Comparison of ENCODE assay signal across 8 mouse cellular contexts in genomic region chr11:120905430-120905873, GRCm38 (mm10). TPM values are rescaled to one million over a fixed set of nuclear protein-coding genes. Genes with fewer than 3 reads are reported as not detected.
A peak's percentile ranks its signal among the peaks of the same experiment; 100 is the strongest.
DNase-seq lines count a peak whose midpoint lies in the region; ATAC-seq and TF ChIP-seq lines count a peak whose summit lies in the region.

No protein-coding gene starts in this region.

- no peak overlapping the region for H3K4me2 ChIP-seq in forebrain, embryonic 11.5 days (ENCODE audit: low read depth, low read length, severe bottlenecking)
- H3K4me2 ChIP-seq in forebrain, embryonic 15.5 days (replicated peaks), result no peak overlapping the region
- H3K4me2 ChIP-seq in midbrain, postnatal 0 days (ENCODE audit: low read depth, low read length, poor library complexity, severe bottlenecking), result no peak overlapping the region

- H3K36me3 ChIP-seq in forebrain, embryonic 11.5 days (ENCODE audit: control insufficient read depth, insufficient read depth, low read length), result no peaks in the 10 kb centered on the region
- peaks cover 11% of the 10 kb centered on the region; the same call in 1 of the 2 replicates for H3K36me3 ChIP-seq in forebrain, embryonic 15.5 days
- H3K36me3 ChIP-seq in midbrain, postnatal 0 days (ENCODE audit: insufficient read depth, low read length), result peaks cover 12% of the 10 kb centered on the region

- TF ChIP-seq CTCF in midbrain, postnatal 0 days (IDR thresholded peaks at IDR 0.05), result peak; percentile 96

- WGBS in forebrain, embryonic 11.5 days, result 37% methylated on average over 1 of the region's 1 CpGs
- 5% methylated on average over 1 of the region's 1 CpGs for WGBS in forebrain, embryonic 15.5 days
- 5% methylated on average over 1 of the region's 1 CpGs for WGBS in midbrain, postnatal 0 days

- peak; percentile 70 for ATAC-seq in forebrain, embryonic 11.5 days (replicated peaks; ENCODE audit: low FRiP score)
- ATAC-seq in forebrain, embryonic 15.5 days (replicated peaks), result no peak
- ATAC-seq in midbrain, postnatal 0 days (ENCODE audit: low FRiP score), result peak; percentile 78

- H3K9ac ChIP-seq in forebrain, embryonic 11.5 days (ENCODE audit: low read length), result no peak overlapping the region
- no peak overlapping the region for H3K9ac ChIP-seq in forebrain, embryonic 15.5 days (replicated peaks)
- no peak overlapping the region for H3K9ac ChIP-seq in midbrain, postnatal 0 days (replicated peaks; ENCODE audit: low read length, poor library complexity, severe bottlenecking)

- DNase-seq in forebrain, embryonic 11.5 days (ENCODE audit: low spot score), result peak; percentile 84
- DNase-seq in cerebellum, postnatal 36 days, result peak; percentile 75 to 76
- peak; percentile 50 for DNase-seq in gastrocnemius, postnatal 25 days
- peak; percentile 65 for DNase-seq in kidney, adult 11 months
- DNase-seq in left cerebral cortex, postnatal 4 days, result peak; percentile 78
- DNase-seq in midbrain, postnatal 0 days (ENCODE audit: low spot score), result peak; percentile 86
- DNase-seq in spleen, postnatal 36 days (ENCODE audit: low spot score in 2 of 2), result peak; percentile 71 to 74

- no peaks in the 10 kb centered on the region for H3K27me3 ChIP-seq in forebrain, embryonic 11.5 days (ENCODE audit: control insufficient read depth, insufficient read depth, low read length)
- H3K27me3 ChIP-seq in forebrain, embryonic 15.5 days, result no peaks in the 10 kb centered on the region
- no peaks in the 10 kb centered on the region for H3K27me3 ChIP-seq in midbrain, postnatal 0 days (ENCODE audit: insufficient read depth, low read length)

- no peaks in the 10 kb centered on the region for H3K9me3 ChIP-seq in forebrain, embryonic 11.5 days (ENCODE audit: control insufficient read depth, low read length)
- no peaks in the 10 kb centered on the region for H3K9me3 ChIP-seq in forebrain, embryonic 15.5 days
- H3K9me3 ChIP-seq in midbrain, postnatal 0 days (ENCODE audit: low read length), result no peaks in the 10 kb centered on the region

- no peaks in the 10 kb centered on the region for H3K4me1 ChIP-seq in forebrain, embryonic 11.5 days (replicated peaks; ENCODE audit: control insufficient read depth, insufficient read depth, low read length)
- no peaks in the 10 kb centered on the region for H3K4me1 ChIP-seq in forebrain, embryonic 15.5 days
- no peaks in the 10 kb centered on the region for H3K4me1 ChIP-seq in midbrain, postnatal 0 days (ENCODE audit: insufficient read depth, low read length)

- intact Hi-C loops in left cerebral cortex, postnatal 4 days (cut with DNase I), result loop anchor here (10.0 kb wide), 1 partner anchor 139 kb away; no protein-coding TSS in a partner anchor

- no peak overlapping the region for H3K27ac ChIP-seq in forebrain, embryonic 11.5 days (ENCODE audit: low read depth, low read length)
- H3K27ac ChIP-seq in forebrain, embryonic 15.5 days (replicated peaks), result no peak overlapping the region
- H3K27ac ChIP-seq in midbrain, postnatal 0 days (ENCODE audit: low read depth, low read length), result no peak overlapping the region

- no peak overlapping the region for H3K4me3 ChIP-seq in forebrain, embryonic 11.5 days (ENCODE audit: low read depth, low read length)
- no peak overlapping the region for H3K4me3 ChIP-seq in forebrain, embryonic 15.5 days
- no peak overlapping the region for H3K4me3 ChIP-seq in midbrain, postnatal 0 days (ENCODE audit: low read depth, low read length)

RNA-seq across cellular contexts. Expression of gene Ccdc57, which starts 27.2 kb away (rescaled TPM):
- polyA plus RNA-seq in forebrain, embryonic 11.5 days (2014; fragmentation: Nextera tagmentation; extraction: Ambion mirVana), result 6.1 and 7.7 TPM in 2 replicates
- 6.7 and 7.0 TPM in 2 replicates for polyA plus RNA-seq in forebrain, embryonic 15.5 days (2015; fragmentation: Nextera tagmentation; extraction: Ambion mirVana)
- 1 to 10 TPM; 2.8 to 2.9 TPM for total RNA-seq in gastrocnemius, postnatal 25 days (2021)
- 10 to 100 TPM; 11.7 to 13.7 TPM for total RNA-seq in left cerebral cortex, postnatal 4 days (2021)
- 6.2 and 7.2 TPM in 2 replicates for total RNA-seq in midbrain, postnatal 0 days (2014; rRNA removed)
- 6.8 and 7.8 TPM in 2 replicates for polyA plus RNA-seq in midbrain, postnatal 0 days (2015; fragmentation: Nextera tagmentation; extraction: Ambion mirVana)

RNA-seq across cellular contexts. Expression of gene Slc16a3, which starts 42.8 kb away (rescaled TPM):
- 55.5 and 62.1 TPM in 2 replicates for polyA plus RNA-seq in forebrain, embryonic 11.5 days (2014; fragmentation: Nextera tagmentation; extraction: Ambion mirVana)
- polyA plus RNA-seq in forebrain, embryonic 15.5 days (2015; fragmentation: Nextera tagmentation; extraction: Ambion mirVana), result 9.1 and 9.6 TPM in 2 replicates
- 100 to 1,000 TPM; 313 to 418 TPM for total RNA-seq in gastrocnemius, postnatal 25 days (2021)
- 1 to 10 TPM; 1.4 to 3.6 TPM for total RNA-seq in left cerebral cortex, postnatal 4 days (2021)
- total RNA-seq in midbrain, postnatal 0 days (2014; rRNA removed), result 14.6 and 20.2 TPM in 2 replicates
- polyA plus RNA-seq in midbrain, postnatal 0 days (2015; fragmentation: Nextera tagmentation; extraction: Ambion mirVana), result 3.2 and 4.1 TPM in 2 replicates

Comparison
In these comparisons a context has a peak if more than half of its experiments do, and no peak if none do; other contexts are left out.
1. RNA of gene Slc16a3, which starts 42.8 kb away (total RNA-seq): 313 to 418 TPM in gastrocnemius, postnatal 25 days; 14.6 to 20.2 TPM in midbrain, postnatal 0 days and 1.4 to 3.6 TPM in left cerebral cortex, postnatal 4 days; every median in the first group is over 10 times any median in the second.
2. Peak in every context shown above with its lines, with median percentiles within 50 percentile points of each other: DNase-seq.